Mouse (Mus musculus): ENCODE data around the gene Zc3h10. TPM values are rescaled to one million over a fixed set of nuclear protein-coding genes. Genes with fewer than 3 reads are reported as not detected.

The Zc3h10 gene
- polyA plus RNA-seq (2015; fragmentation: Nextera tagmentation; extraction: Ambion mirVana), result 13.5 and 15.5 TPM in 2 replicates

- WGBS, result under 1% methylated on average over 50 of the region's 50 CpGs
- Histone ChIP-seq H3K4me2 (peak within 1 kb of the TSS; percentile 83), H3K9me3 (no peaks in the 10 kb centered on the region), H3K9ac (peak within 1 kb of the TSS; percentile 96), H3K4me1 (peaks cover 9% of the 10 kb centered on the region), H3K36me3 (peaks cover 31% of the 10 kb centered on the region), H3K27ac (peak within 1 kb of the TSS; percentile 98), H3K27me3 (no peaks in the 10 kb centered on the region), H3K4me3 (peak within 1 kb of the TSS; percentile 80)
- peak; percentile 85 for ATAC-seq (ENCODE audit: insufficient number of reproducible peaks, insufficient read depth, low FRiP score, low TSS enrichment, low read depth)
These were observed at the start of gene Zc3h10 for GRCm38 (mm10) chr10:128547361-128548032. Gene Zc3h10, minus strand, starts transcription at chr10:128547774.

DNA sequence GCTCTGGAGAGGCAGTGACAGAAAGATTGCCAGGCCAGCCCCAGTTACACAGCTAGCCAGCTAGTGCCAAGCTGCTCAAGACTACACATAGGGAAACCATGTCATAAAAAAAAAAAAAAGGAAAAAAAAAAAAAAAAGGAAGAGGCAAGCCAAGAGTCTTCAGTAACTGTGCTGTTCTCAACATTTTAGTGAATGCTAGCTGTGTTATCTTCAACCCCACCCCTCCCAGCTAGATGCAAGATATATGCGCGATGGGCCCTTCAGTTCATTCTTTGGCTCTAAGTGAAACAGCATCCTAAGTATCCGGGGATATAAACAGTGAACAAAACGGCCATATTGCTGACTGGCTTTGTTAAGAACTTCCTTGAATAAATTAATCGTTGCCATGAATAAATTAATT, 45.2 kb upstream of the Zc3h10 start:
- no peaks in the 10 kb centered on the region for H3K9me3 ChIP-seq
- WGBS, result 86% methylated on average over 5 of the region's 5 CpGs
- peaks cover 28% of the 10 kb centered on the region for H3K27me3 ChIP-seq
- no peak overlapping the region for H3K9ac ChIP-seq
- no peak overlapping the region for H3K27ac ChIP-seq
- peaks cover 7% of the 10 kb centered on the region; the same call in 1 of the 2 replicates for H3K4me1 ChIP-seq
- H3K4me2 ChIP-seq, result no peak overlapping the region
- no peak overlapping the region for H3K4me3 ChIP-seq
- no peaks in the 10 kb centered on the region for H3K36me3 ChIP-seq
- ATAC-seq (ENCODE audit: insufficient number of reproducible peaks, insufficient read depth, low FRiP score, low TSS enrichment, low read depth), result no peak

DNA sequence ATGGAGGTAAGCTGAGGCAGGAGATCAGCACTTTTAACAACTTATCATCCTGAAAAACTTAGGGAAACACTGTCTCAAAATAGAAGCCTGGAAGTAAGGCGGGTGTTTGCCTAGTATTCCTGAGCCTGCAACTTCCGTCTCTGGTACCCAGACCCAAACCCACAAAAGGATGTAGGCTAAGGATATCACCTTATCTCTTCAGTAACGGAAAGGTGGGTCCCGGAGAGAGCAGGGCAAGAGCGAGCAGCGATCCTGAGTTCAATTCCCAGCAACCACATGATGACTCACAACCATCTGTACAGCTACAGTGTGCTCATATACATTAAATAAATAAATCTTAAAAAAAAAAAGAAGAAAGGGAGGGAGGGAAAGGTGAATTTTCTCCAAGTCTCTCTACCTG, 43.9 kb upstream of the Zc3h10 start:
- Histone ChIP-seq H3K27ac (no peak overlapping the region), H3K4me1 (peaks cover 15% of the 10 kb centered on the region), H3K36me3 (no peaks in the 10 kb centered on the region), H3K9ac (no peak overlapping the region), H3K27me3 (peaks cover 41% of the 10 kb centered on the region), H3K4me3 (no peak overlapping the region), H3K4me2 (no peak overlapping the region), H3K9me3 (no peaks in the 10 kb centered on the region)
- WGBS, result 87% methylated on average over 6 of the region's 6 CpGs
- ATAC-seq (ENCODE audit: insufficient number of reproducible peaks, insufficient read depth, low FRiP score, low TSS enrichment, low read depth), result no peak

DNA sequence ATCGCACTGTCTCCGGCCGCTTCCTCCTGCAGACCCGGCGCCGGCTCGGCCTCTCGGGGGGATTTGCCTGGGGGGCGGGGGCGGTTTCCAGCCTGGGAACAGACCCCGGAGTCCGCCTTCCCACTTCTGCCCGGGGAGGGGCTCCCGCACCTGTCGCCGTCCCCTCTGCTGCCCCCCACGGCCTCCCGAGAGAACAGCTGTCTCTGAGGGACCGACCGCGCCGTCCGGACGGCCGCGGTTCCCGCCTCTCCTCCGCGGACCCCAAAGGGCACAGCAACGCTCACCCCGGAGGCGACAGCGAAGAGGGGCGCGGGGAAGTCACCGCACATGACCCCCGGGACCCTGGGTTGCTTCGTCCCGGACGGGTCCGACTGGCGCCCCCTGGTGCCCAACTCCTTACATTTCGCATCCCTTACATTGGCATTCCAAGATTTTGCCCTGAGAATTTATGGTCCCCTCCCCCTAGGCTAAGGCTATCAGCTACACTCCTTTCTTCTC, 42.7 kb upstream of the Zc3h10 start:
- Histone ChIP-seq H3K9ac (peak overlapping the region; percentile 71), H3K27ac (peak overlapping the region; percentile 91), H3K9me3 (no peaks in the 10 kb centered on the region), H3K27me3 (peaks cover 45% of the 10 kb centered on the region), H3K4me3 (peak overlapping the region; percentile 64), H3K4me2 (peak overlapping the region; percentile 99), H3K4me1 (peaks cover 16% of the 10 kb centered on the region), H3K36me3 (no peaks in the 10 kb centered on the region)
- WGBS, result 0% methylated on average over 43 of the region's 43 CpGs
- peak; percentile 21; the same call in 1 of the 2 replicates for ATAC-seq (ENCODE audit: insufficient number of reproducible peaks, insufficient read depth, low FRiP score, low TSS enrichment, low read depth)

DNA sequence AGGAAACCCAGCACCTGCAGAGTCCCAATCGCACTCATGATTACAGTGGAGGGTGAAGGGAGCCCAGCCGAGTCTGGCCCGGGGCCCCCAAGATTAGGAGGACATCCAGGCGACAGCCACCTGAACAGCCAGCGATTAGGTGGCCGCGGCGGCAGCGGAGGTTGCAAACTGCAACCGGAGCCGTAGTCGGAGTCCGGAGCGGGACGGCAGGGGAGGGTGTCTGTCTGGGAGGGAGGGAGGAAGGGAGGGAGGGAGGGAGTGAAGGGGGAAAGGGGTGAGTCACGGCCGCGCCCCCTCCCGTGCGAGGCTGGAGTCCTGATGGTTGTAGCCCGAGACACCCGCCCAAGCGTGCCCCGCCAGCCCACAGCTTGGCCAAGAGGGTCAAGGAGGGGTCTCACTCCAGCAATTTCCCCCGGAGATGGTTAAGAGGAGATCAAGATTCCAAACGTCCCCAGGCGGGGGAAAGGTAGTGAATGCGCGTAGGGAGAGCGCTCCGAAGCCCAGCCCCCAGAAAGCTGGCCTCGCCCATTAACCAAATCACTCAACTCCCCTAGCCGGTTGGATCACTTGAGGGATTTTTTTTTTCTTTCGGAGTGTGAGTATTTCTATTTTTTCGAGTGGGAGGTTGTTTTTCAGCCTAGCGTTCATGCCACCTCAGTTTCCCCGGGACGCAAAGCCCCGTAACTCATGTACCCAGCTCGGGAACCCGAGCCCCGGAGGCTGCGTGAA, 42.1 kb upstream of the Zc3h10 start, which contains the start of gene Erbb3:
Erbb3 (minus strand) TSS at position 189 of the 729 bp plus-strand sequence.
- ATAC-seq (ENCODE audit: insufficient number of reproducible peaks, insufficient read depth, low FRiP score, low TSS enrichment, low read depth), result peak; percentile 27
- peaks cover 45% of the 10 kb centered on the region for H3K27me3 ChIP-seq
- H3K4me1 ChIP-seq, result peaks cover 16% of the 10 kb centered on the region
- H3K9ac ChIP-seq, result peak within 1 kb of the TSS; percentile 71
- under 1% methylated on average over 43 of the region's 43 CpGs for WGBS
- H3K4me2 ChIP-seq, result peak within 1 kb of the TSS; percentile 99
- no peaks in the 10 kb centered on the region for H3K36me3 ChIP-seq
- H3K9me3 ChIP-seq, result no peaks in the 10 kb centered on the region
- peak within 1 kb of the TSS; percentile 64 for H3K4me3 ChIP-seq
- peak within 1 kb of the TSS; percentile 91 for H3K27ac ChIP-seq

DNA sequence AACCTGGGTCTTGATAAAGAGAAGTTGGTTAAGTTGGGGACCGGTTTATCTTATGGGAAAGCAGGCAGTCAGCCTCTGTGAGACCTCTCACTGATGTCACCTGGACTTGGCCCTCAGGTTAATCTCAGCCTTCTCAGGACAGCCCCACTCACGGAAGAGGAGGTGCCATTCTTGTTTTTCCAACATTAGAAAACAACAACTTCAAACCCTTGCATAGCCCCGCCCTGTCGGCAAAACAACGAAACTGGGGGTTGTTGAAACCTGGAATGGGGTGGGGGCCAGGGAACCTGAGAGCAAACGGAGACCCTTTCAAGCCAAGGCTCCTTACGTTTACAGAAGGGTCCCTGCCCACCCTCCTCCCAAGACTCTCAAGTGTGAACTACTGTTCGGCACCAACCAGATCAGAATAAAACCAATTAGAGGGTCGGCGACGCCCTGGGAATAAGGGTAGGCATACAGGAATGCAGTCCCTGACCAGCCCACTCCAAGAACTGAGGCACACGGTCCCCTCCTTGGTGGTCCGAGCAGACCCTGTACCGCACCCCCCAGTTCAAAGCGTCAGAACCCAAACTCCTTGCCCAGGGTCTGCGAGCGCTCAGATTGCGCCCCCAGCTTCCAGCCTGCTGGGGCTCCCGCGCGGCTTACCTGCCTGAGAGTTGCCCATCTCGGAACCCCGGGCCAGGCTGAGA, 41.3 kb upstream of the Zc3h10 start:
- Histone ChIP-seq H3K4me3 (peak overlapping the region; percentile 64), H3K4me2 (peak overlapping the region; percentile 99), H3K9me3 (no peaks in the 10 kb centered on the region), H3K36me3 (no peaks in the 10 kb centered on the region), H3K9ac (peak overlapping the region; percentile 71), H3K4me1 (peaks cover 20% of the 10 kb centered on the region), H3K27me3 (peaks cover 47% of the 10 kb centered on the region), H3K27ac (peak overlapping the region; percentile 91)
- ATAC-seq (ENCODE audit: insufficient number of reproducible peaks, insufficient read depth, low FRiP score, low TSS enrichment, low read depth), result peak; percentile 18; the same call in 1 of the 2 replicates
- WGBS, result 2% methylated on average over 23 of the region's 23 CpGs

DNA sequence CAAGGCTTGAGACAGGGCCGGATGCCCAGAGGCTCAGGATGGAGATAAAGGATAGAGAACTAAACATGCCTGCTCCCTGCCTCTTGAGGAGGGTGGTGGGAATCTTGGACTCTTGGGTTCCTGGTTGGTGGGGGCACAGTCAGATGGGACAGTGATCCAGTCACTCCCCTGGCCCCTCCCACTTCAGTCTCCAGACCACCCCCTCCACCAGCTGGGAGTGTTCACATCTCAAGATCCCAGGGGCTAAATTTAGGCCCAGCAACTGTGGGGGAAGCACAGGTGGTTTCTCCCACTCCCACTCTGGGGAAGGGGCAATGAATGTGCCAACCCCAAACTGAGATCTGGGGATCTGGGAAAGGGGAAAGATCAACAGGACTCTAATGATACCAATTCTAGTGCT, 40.6 kb upstream of the Zc3h10 start:
- H3K36me3 ChIP-seq, result no peaks in the 10 kb centered on the region
- no peak for ATAC-seq (ENCODE audit: insufficient number of reproducible peaks, insufficient read depth, low FRiP score, low TSS enrichment, low read depth)
- no peak overlapping the region for H3K27ac ChIP-seq
- no peak overlapping the region for H3K9ac ChIP-seq
- peak overlapping the region; percentile 64 for H3K4me3 ChIP-seq
- H3K9me3 ChIP-seq, result no peaks in the 10 kb centered on the region
- WGBS, result 26% methylated on average over 1 of the region's 1 CpGs
- peaks cover 51% of the 10 kb centered on the region for H3K27me3 ChIP-seq
- H3K4me2 ChIP-seq, result peak overlapping the region; percentile 99
- peaks cover 25% of the 10 kb centered on the region for H3K4me1 ChIP-seq

DNA sequence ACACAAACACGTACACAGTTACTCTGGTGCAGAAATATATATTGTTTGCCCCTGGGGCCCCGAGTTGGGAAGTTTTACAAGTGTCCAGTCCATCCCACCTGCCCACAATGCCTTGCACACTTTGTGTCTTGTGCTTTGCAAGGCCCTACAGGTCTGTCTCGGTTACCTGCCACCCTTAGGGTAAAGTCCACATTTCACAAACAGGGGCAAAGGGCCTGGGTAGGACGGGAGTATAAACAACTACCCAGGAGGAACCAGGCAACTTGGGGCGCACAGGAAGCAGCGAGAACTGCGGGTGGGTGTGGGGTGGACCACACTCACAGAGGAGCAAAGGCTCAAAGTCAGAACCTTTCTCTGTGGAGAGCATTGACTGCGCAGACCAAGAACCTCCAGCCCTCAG, 40.1 kb upstream of the Zc3h10 start:
- Histone ChIP-seq H3K4me3 (peak overlapping the region; percentile 64), H3K36me3 (no peaks in the 10 kb centered on the region), H3K27me3 (peaks cover 51% of the 10 kb centered on the region), H3K9me3 (no peaks in the 10 kb centered on the region), H3K27ac (peak overlapping the region; percentile 75), H3K4me1 (peaks cover 25% of the 10 kb centered on the region), H3K9ac (no peak overlapping the region), H3K4me2 (peak overlapping the region; percentile 99)
- WGBS, result 24% methylated on average over 8 of the region's 8 CpGs
- ATAC-seq (ENCODE audit: insufficient number of reproducible peaks, insufficient read depth, low FRiP score, low TSS enrichment, low read depth), result no peak

GRCm38 (mm10) chr10:128587120-128587519, 39.5 kb upstream of the Zc3h10 start:
- Histone ChIP-seq H3K36me3 (no peaks in the 10 kb centered on the region), H3K9ac (0 out of 2 replicates have a peak overlapping the region, but pooled peaks have one; percentile 46), H3K4me3 (peak overlapping the region; percentile 64; the same call in 1 of the 2 replicates), H3K27ac (peak overlapping the region; percentile 75), H3K4me2 (peak overlapping the region; percentile 99), H3K4me1 (peaks cover 25% of the 10 kb centered on the region), H3K9me3 (no peaks in the 10 kb centered on the region), H3K27me3 (peaks cover 51% of the 10 kb centered on the region)
- no peak for ATAC-seq (ENCODE audit: insufficient number of reproducible peaks, insufficient read depth, low FRiP score, low TSS enrichment, low read depth)
- 30% methylated on average over 4 of the region's 4 CpGs for WGBS

DNA sequence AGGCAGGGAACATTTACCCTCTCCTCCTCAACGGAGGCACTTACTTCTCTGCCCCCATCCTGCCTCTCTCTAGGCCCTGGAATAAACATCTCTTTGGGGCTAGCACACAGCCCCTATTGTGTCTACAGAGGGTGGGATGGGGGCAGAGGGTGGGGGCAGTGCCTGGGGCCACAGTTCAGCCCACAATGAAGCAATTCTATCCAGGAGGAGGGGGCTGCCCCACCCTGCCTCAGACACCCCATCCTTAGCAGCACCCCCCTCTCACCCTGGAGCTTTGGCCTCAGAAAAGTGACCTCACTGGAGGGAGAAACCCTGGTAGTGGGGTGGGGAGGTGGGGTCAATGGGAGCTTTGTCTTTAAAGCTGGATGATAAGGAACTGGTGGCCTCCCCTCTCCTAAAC, 39.0 kb upstream of the Zc3h10 start:
- Histone ChIP-seq H3K27me3 (peaks cover 51% of the 10 kb centered on the region), H3K9me3 (no peaks in the 10 kb centered on the region), H3K4me2 (peak overlapping the region; percentile 99), H3K4me1 (peaks cover 25% of the 10 kb centered on the region), H3K4me3 (no peak overlapping the region), H3K27ac (peak overlapping the region; percentile 75), H3K9ac (peak overlapping the region; percentile 46; the same call in 1 of the 2 replicates), H3K36me3 (0 out of 2 replicates have a peak, but pooled peaks cover 2% of the 10 kb centered on the region)
- WGBS, result 5% methylated on average over 1 of the region's 1 CpGs
- no peak for ATAC-seq (ENCODE audit: insufficient number of reproducible peaks, insufficient read depth, low FRiP score, low TSS enrichment, low read depth)

DNA sequence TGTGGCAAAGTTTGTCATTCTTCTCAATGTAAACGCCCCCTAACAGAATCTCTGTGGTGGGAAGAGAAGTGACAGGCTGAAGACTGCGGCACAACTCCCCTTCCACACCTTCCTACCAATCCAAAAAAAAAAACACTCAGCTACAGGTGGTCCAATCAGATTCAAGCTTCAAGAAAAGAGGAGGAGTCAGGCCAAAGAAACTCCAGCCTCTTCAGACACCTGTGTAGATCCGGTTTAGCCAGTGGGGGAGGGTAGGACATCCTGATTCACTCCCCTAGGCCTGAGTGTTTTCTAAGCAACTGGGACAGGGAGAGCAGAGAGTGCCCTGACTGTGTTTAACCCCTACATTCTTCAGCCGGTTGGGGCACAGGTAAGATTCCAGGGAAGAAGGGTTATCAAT, 36.8 kb upstream of the Zc3h10 start:
- Histone ChIP-seq H3K36me3 (0 out of 2 replicates have a peak, but pooled peaks cover 5% of the 10 kb centered on the region), H3K9ac (no peak overlapping the region), H3K4me1 (peaks cover 24% of the 10 kb centered on the region), H3K27ac (0 out of 2 replicates have a peak overlapping the region, but pooled peaks have one; percentile 48), H3K4me2 (peak overlapping the region; percentile 32), H3K4me3 (no peak overlapping the region), H3K27me3 (peaks cover 40% of the 10 kb centered on the region), H3K9me3 (no peaks in the 10 kb centered on the region)
- 0 out of 2 replicates have a peak, but pooled peaks have one; percentile 29 for ATAC-seq (ENCODE audit: insufficient number of reproducible peaks, insufficient read depth, low FRiP score, low TSS enrichment, low read depth)
- 16% methylated on average over 4 of the region's 4 CpGs for WGBS

All from embryonic facial prominence, embryonic 13.5 days (tissue).